Mouse (Mus musculus): ENCODE results near the gene Uts2b. TPM values are rescaled to one million over a fixed set of nuclear protein-coding genes. Genes with fewer than 3 reads are reported as not detected.

The Uts2b gene
- polyA plus RNA-seq, 1 experiment, result not detected

- no peak overlapping the region for H3K4me3 ChIP-seq (ENCODE audit: control insufficient read depth, insufficient read depth, low read length)
- WGBS, result 94% methylated on average over 3 of the region's 3 CpGs
- TF ChIP-seq POLR2A (IDR thresholded peaks at IDR 0.05; ENCODE audit: control insufficient read depth, extremely low read depth, insufficient read depth, low read length, poor library complexity), result no peak
- TF ChIP-seq CTCF (IDR thresholded peaks at IDR 0.05; ENCODE audit: borderline replicate concordance, control insufficient read depth, extremely low read depth, insufficient read depth, low read length, poor library complexity), result no peak
Observed at GRCm38 (mm10) chr16:27399026-27399718, 29.1 kb upstream of the Uts2b start.

GRCm38 (mm10) chr16:27396951-27397350 lies 26.9 kb upstream of the Uts2b start:
- 100% methylated on average over 1 of the region's 1 CpGs for WGBS
- no peaks in the 10 kb centered on the region for H3K36me3 ChIP-seq (ENCODE audit: control insufficient read depth, insufficient read depth, low read length)
- H3K4me3 ChIP-seq (ENCODE audit: control insufficient read depth, insufficient read depth, low read length), result no peak overlapping the region
- H3K4me1 ChIP-seq (replicated peaks; ENCODE audit: control insufficient read depth, insufficient read depth, low read length), result no peaks in the 10 kb centered on the region
- TF ChIP-seq CTCF (IDR thresholded peaks at IDR 0.05; ENCODE audit: borderline replicate concordance, control insufficient read depth, extremely low read depth, insufficient read depth, low read length, poor library complexity), result no peak
- TF ChIP-seq POLR2A (IDR thresholded peaks at IDR 0.05; ENCODE audit: control insufficient read depth, extremely low read depth, insufficient read depth, low read length, poor library complexity), result no peak
- H3K27me3 ChIP-seq (ENCODE audit: control insufficient read depth, insufficient read depth, low read length), result no peaks in the 10 kb centered on the region
- no peak overlapping the region for H3K27ac ChIP-seq (ENCODE audit: control insufficient read depth, insufficient read depth, low read length)
- DNase-seq, result no peak

More at GRCm38 (mm10) chr16:27399026-27399718, 29.1 kb upstream of the Uts2b start:
- no peaks in the 10 kb centered on the region for H3K27me3 ChIP-seq (ENCODE audit: control insufficient read depth, insufficient read depth, low read length)
- H3K36me3 ChIP-seq (ENCODE audit: control insufficient read depth, insufficient read depth, low read length), result no peaks in the 10 kb centered on the region
- DNase-seq, result no peak
- no peak overlapping the region for H3K27ac ChIP-seq (ENCODE audit: control insufficient read depth, insufficient read depth, low read length)
- no peaks in the 10 kb centered on the region for H3K4me1 ChIP-seq (replicated peaks; ENCODE audit: control insufficient read depth, insufficient read depth, low read length)

DNA sequence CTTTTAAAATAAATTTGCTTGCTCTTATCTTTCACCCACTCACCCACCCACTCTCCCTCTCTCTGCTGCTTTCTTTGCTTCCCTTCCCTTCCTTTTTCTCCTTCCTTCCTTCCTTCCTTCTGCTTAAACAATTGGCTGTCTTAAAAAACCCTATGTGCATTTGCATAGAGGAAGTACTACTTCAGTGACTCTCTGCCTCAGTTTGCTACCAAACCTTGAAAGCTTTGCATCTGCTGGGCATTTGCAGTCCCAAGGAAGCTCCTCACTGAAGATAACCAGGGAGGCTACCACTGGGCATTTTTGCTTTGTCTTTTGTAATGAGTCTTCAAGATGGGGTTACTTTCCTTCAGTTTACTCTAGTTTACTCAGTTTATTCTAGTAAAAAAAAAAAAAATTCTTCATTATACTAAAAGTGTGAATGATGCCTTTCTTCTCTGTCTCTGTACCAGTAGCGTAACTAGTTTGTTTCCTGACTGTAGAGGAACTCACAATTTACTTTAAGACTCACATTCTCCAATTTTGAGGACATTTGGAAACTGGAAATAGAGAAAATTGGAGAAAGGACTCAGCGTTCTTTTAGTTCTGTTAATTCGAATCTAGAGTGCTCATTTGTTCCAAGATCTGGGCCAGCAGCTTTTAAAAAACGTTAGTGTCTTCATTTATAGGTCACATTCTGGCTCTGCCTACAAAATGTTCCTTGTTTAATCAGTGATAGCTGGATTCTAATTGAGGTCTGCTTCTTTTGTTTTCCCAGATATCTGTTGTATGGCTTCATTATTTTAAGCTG lies 25.4 kb upstream of the Uts2b start:
- DNase-seq, result no peak
- no peak overlapping the region for H3K27ac ChIP-seq (ENCODE audit: control insufficient read depth, insufficient read depth, low read length)
- 92% methylated on average over 4 of the region's 4 CpGs for WGBS
- TF ChIP-seq POLR2A (IDR thresholded peaks at IDR 0.05; ENCODE audit: control insufficient read depth, extremely low read depth, insufficient read depth, low read length, poor library complexity), result no peak
- no peaks in the 10 kb centered on the region for H3K27me3 ChIP-seq (ENCODE audit: control insufficient read depth, insufficient read depth, low read length)
- no peaks in the 10 kb centered on the region for H3K36me3 ChIP-seq (ENCODE audit: control insufficient read depth, insufficient read depth, low read length)
- no peak overlapping the region for H3K4me3 ChIP-seq (ENCODE audit: control insufficient read depth, insufficient read depth, low read length)
- H3K4me1 ChIP-seq (replicated peaks; ENCODE audit: control insufficient read depth, insufficient read depth, low read length), result no peaks in the 10 kb centered on the region

- TF ChIP-seq POLR2A (IDR thresholded peaks at IDR 0.05; ENCODE audit: control insufficient read depth, extremely low read depth, insufficient read depth, low read length, poor library complexity) (no peak), CTCF (IDR thresholded peaks at IDR 0.05; ENCODE audit: borderline replicate concordance, control insufficient read depth, extremely low read depth, insufficient read depth, low read length, poor library complexity) (no peak)
- WGBS, result 84% methylated on average over 2 of the region's 2 CpGs
Observed at GRCm38 (mm10) chr16:27391845-27392244, 21.8 kb upstream of the Uts2b start.

DNA sequence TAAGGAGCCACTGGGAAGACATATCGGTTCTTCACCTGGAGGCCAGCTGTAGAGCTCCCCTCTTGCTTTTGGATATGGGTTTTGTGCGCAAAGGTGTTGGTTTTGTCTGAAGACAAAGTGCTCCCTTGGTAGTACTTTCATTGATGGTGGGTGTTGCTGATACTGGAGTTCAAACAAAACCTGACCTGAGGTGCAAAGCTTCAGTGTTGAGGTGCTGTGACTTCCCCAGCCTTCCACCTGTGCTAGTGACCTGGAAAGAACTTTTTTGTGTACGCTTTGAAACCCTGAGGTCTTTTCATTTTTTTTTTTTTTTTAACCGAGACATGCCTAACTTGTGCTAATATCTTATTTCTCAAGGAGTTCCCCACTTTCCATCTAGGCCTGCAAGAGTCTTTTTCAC lies 20.3 kb upstream of the Uts2b start:
- Histone ChIP-seq H3K4me3 (ENCODE audit: control insufficient read depth, insufficient read depth, low read length) (no peak overlapping the region), H3K27me3 (ENCODE audit: control insufficient read depth, insufficient read depth, low read length) (no peaks in the 10 kb centered on the region), H3K4me1 (replicated peaks; ENCODE audit: control insufficient read depth, insufficient read depth, low read length) (peaks cover 5% of the 10 kb centered on the region; the same call in 1 of the 2 replicates), H3K27ac (ENCODE audit: control insufficient read depth, insufficient read depth, low read length) (no peak overlapping the region), H3K36me3 (ENCODE audit: control insufficient read depth, insufficient read depth, low read length) (no peaks in the 10 kb centered on the region)
- DNase-seq, result no peak
- TF ChIP-seq CTCF (IDR thresholded peaks at IDR 0.05; ENCODE audit: borderline replicate concordance, control insufficient read depth, extremely low read depth, insufficient read depth, low read length, poor library complexity), result no peak
- TF ChIP-seq POLR2A (IDR thresholded peaks at IDR 0.05; ENCODE audit: control insufficient read depth, extremely low read depth, insufficient read depth, low read length, poor library complexity), result no peak
- whole genome bisulfite sequencing, result 92% methylated on average over 4 of the region's 4 CpGs

More at GRCm38 (mm10) chr16:27391845-27392244, 21.8 kb upstream of the Uts2b start:
- Histone ChIP-seq H3K27me3 (ENCODE audit: control insufficient read depth, insufficient read depth, low read length) (no peaks in the 10 kb centered on the region), H3K4me3 (ENCODE audit: control insufficient read depth, insufficient read depth, low read length) (no peak overlapping the region), H3K27ac (ENCODE audit: control insufficient read depth, insufficient read depth, low read length) (no peak overlapping the region), H3K36me3 (ENCODE audit: control insufficient read depth, insufficient read depth, low read length) (no peaks in the 10 kb centered on the region), H3K4me1 (replicated peaks; ENCODE audit: control insufficient read depth, insufficient read depth, low read length) (peaks cover 5% of the 10 kb centered on the region; the same call in 1 of the 2 replicates)
- DNase-seq, result no peak

DNA sequence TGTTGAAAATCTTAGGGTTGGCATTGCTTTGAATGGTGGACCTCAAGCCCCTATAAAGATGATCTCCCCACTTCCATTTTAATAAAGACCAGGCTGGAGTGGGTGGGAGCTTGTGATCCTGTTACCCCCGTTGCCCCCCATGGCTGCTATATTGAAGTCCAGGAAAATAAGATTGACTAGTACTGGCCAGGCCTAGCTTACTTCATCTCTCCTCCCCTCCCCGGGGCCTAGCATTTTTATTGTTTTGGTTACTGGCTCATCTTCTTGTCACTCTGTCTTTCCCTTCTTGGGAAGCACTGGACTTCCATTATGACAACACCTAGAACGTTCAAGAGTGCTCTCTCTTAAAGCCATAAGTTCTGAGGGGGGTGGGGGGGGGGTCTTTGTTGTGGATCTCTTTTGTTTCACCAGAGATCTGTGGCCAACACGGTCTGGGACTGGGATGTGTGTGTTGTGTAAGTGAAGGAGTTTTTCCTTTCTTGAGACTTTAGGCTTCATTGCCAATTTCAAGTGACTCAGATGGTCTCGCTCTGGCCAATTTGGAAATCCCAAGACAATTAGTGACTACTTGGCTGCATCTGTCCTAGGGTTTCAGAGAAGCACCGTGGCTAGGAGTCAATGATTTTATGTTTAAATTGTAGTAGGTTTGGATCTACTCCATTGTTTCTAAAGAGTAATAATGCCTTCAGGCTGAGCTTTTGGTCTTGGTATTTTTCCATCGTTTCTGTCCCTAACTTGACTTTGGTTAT lies 19.7 kb upstream of the Uts2b start:
- DNase-seq, result peak; percentile 4
- no peak for TF ChIP-seq POLR2A (IDR thresholded peaks at IDR 0.05; ENCODE audit: control insufficient read depth, extremely low read depth, insufficient read depth, low read length, poor library complexity)
- no peak for TF ChIP-seq CTCF (IDR thresholded peaks at IDR 0.05; ENCODE audit: borderline replicate concordance, control insufficient read depth, extremely low read depth, insufficient read depth, low read length, poor library complexity)
- H3K4me1 ChIP-seq (replicated peaks; ENCODE audit: control insufficient read depth, insufficient read depth, low read length), result peaks cover 5% of the 10 kb centered on the region; the same call in 1 of the 2 replicates
- H3K27me3 ChIP-seq (ENCODE audit: control insufficient read depth, insufficient read depth, low read length), result no peaks in the 10 kb centered on the region
- H3K27ac ChIP-seq (ENCODE audit: control insufficient read depth, insufficient read depth, low read length), result no peak overlapping the region; the same call in 1 of the 2 replicates
- no peaks in the 10 kb centered on the region for H3K36me3 ChIP-seq (ENCODE audit: control insufficient read depth, insufficient read depth, low read length)
- peak overlapping the region; percentile 99; the same call in 1 of the 2 replicates for H3K4me3 ChIP-seq (ENCODE audit: control insufficient read depth, insufficient read depth, low read length)
- WGBS, result 41% methylated on average over 7 of the region's 7 CpGs
